Mouse (Mus musculus) E14TG2a.4 (cell line): ENCODE results near the gene Fam3c.

ENCODE experiments used
- CTCF ChIP-seq: conservative IDR thresholded peaks from 2 replicates; pipeline ENCODE4 v1.5.1; 2014; ENCODE audit warnings: low read length
- NANOG ChIP-seq: IDR thresholded peaks from 2 replicates; pipeline ENCODE4 v1.6.1; 2014; ENCODE audit warnings: borderline replicate concordance, low read length, mixed read lengths
- POU5F1 ChIP-seq: IDR thresholded peaks from 2 replicates; pipeline ENCODE4 v1.6.1; 2014; ENCODE audit warnings: low read length, borderline replicate concordance

GRCm38 (mm10) chr6:22385254-22385870, 29.3 kb upstream of the Fam3c start:
- TF ChIP-seq CTCF (no peak), POU5F1 (no peak), NANOG (no peak)
